Mouse (Mus musculus) kidney, postnatal 10 days (tissue): ENCODE measurements around the gene Plscr2.

Experiments used
- DNase-seq: peaks from one replicate; pipeline ENCODE4 v3.0.0; 2021; ENCODE audit warnings: mixed read lengths

The Plscr2 gene

DNA sequence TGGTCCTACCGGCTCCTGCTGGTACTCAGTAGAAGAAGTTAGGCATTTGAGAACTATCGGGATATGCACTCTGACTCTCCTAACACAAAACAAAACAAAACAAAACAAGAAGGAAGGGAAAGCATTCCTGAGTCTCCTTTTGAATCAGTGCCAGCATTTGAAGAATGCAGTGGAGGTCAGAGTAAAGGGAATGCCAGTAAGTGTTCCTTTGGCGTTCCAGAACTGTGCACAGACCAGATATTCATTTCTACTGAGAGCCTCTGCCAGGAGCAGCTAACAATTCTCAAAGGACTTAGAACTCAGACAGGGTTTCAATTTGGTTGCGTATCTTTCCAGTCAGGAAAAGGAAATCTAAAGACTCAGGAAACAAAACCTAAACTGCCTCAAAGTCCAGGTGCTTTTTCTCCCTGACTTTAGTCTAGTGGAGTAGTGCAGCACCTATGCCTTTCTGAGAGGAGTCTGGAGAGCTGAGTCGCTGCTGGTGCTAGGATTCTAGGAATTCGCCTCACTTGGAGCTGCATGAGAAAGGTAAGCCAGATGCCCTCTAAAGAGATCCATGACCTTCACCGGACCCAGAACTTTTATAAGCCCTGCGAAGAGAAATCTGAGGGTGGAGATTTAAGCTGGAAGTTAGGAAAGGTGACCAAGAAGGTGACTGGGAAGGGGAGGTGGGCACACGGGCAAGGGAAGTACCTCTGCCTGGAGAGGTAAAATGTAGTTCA lies at the start of gene Plscr2:
Plscr2 (plus strand) TSS at position 117 of the 722 bp plus-strand sequence.
- peak; percentile 61 for DNase-seq

GRCm38 (mm10) chr9:92226127-92226655 lies 49.2 kb upstream of the Plscr2 start:
- DNase-seq, result no peak

DNA sequence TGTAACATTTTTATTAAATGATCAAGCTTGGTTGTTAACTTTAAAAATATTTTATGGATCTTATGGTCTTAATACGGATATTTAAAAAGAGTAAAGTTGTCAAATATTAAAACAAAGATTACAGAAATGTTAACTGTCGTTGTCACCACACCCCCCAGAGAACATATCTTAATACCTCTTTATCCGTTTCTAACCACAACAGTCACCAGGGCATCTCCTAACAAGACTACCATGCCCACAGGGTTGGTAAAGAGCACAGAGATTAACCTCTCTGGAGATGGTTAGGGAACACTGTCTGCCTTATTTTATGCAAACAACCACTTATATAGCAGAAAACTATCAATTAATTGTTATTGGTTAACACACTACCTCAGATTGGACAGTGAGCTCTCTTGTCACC lies 48.6 kb upstream of the Plscr2 start:
- no peak for DNase-seq

DNA sequence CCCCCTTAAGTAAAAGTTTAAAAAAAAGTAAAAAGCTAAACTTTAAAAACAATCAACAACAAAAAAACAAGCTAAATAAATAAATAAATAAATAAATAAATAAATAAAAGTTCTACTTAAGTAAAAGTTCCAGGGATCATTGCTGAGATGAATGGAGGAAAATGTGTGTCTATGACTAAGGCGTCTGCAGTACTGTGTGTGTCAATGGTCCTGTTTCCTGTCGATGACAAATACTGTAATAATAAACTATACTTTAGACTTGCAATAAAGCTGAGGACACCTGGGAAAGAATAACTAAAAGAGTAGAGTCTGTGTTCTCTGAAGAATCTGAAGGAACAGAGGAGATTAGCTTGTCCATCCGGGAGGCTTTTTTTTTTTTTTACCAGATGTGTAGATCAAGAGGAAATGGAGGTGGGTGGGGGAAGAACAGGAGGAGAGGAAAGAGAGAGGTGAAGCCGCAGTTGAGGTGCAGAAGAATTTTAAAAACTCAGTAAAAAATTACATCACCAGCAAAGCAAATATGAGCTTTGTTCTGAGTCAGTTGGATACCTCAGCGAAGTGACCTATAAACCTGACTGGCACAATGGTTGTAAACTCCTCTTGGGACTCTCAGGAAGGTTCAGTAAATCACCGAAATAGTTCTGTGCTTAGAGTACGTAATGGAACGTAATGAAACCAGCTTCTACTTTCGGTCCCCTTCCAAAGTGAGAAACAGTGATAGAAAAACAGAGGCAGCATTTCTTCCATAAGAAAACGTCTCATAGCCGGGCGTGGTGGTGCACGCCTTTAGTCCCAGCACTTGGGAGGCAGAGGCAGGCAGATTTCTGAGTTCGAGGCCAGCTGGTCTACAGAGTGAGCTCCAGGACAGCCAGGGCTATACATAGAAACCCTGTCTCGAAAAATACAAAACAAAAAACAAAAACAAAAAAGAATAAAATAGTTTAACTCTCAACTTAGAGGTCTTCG lies 46.3 kb upstream of the Plscr2 start:
- DNase-seq, result no peak

GRCm38 (mm10) chr9:92229833-92230205 lies 45.6 kb upstream of the Plscr2 start:
- no peak for DNase-seq

DNA sequence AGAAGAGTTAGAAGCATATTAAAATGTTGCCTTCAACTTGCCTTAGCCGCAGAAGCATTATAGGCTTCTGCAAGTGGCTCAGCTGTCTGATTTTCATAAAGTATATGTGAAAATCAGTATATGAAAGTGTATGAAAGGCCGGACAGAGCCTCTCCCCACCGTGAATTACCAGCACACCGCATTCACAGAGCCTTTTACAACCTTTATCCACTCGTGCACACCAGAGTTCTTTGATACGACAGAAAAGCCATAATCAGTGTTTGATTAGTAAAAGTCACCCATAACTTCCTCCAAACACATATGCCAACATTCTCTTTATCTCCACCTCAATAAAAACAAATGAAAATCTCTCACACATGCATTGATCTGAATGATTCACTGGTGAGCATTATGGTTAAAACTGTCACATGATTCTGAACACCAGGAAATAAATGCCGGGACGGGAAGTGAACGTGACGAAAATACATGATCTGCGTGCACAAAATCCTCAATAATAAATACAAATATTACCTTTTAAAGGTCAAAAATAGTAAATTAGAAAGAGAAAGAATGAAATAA lies 40.4 kb upstream of the Plscr2 start:
- DNase-seq, result no peak

DNA sequence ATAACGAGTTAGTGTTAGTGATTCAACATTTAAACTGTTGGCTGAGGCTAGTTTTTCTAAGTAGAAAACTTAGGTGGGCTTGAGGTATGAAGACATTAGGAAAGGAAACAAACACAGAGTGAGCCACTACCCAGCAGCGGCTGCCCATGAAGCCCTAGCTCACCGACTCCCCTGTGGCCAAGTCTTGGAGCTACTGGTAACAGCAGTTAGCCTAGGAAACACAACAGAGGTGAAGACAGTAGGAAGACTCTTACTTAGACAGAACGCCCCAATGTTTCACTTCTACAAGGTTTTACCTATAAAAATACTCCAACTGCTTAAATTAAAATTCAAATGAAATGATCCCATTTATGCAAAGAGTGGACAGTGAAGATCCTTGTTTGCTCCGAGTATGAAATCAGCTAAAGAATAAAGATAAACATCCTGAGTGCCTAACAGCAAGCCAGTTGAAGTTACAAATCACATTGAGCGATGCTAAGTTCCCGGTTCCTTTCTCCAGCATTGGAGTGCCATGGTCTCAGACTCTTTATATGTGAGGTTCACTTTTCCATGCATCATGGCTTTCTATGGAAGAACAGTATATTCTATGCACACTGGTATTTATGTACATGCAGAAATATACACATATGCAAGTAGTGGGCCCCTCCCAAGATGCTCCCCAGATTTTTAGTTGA lies 26.5 kb upstream of the Plscr2 start:
- no peak for DNase-seq

GRCm38 (mm10) chr9:92249447-92249852 lies 26.0 kb upstream of the Plscr2 start, which contains the start of gene Plscr1:
Gene Plscr1, plus strand, starts transcription at chr9:92249750.
- DNase-seq, result no peak

DNA sequence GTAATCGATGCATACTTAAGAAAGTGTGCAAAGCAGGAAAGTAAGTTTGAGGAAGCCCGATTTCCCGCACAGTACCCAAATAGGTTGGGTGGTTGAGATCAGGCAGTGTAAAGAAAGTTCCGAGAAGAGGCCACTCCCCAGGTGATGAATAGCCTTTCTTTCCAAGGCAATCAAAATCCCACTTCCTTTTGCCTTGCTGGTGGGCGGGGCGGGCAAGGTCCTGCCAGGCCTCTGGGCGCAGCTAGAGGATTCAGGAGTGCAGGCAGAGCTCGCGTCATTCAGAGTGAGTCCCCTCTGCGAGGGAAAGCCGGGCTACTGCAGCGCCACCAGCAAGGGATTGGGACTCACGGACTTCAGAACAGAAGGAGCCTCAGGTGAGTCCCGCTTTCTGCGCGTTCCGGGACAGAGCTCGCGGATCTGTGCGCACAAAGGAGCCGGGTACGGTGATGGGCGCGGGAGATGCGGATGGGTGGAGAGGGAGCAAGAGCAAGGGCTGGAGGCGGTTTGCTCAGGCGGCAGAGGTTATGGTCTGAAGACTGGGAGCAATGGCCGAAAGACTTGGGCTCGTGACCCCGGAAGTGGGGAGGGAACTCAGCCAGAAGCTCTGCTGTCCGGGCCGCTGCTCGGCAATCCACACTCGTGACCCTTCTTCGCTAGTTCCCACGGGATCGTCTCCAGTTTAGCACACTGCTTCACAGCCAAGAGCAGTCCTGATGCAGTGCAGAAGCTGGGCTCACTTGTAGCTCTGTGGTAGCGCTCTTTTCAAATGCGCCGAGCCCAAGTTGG lies 25.2 kb upstream of the Plscr2 start:
- peak; percentile 91 for DNase-seq

- no peak for DNase-seq
These were observed 22.7 kb upstream of the Plscr2 start for GRCm38 (mm10) chr9:92252718-92253117.

GRCm38 (mm10) chr9:92253585-92254321 lies 21.6 kb upstream of the Plscr2 start:
- DNase-seq, result no peak

DNA sequence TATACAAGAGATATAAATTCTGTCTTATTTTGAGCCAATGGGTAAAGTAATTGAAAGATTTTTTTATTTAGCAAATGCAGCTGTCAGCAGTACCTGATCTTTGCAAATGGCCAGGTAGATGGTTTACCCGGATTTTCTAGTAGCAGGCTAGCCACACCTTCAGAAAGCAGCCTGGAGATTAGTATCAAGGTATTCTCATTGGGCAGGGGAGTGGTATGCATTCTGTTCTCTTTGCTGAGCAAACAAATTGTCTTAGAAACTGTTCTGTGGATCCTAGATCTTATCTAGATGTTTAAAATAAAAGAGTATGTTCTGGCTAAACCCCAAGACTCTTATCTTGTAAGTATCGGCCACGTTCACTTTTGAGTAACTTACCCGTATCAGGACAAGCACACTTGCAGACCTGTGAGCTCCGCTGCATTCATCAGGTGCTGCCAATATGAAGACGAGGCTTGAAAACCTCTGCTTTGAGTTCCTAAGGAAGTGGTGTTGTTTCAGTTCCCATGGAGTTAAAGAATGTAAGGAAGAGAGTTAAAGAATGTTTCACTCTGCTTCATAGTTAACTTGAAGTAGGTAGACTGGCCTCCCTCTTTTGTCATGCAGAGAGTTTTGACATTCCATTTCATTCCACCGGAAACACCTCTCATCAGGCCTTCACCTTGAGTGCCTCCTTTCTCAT lies 14.8 kb upstream of the Plscr2 start:
- no peak for DNase-seq

- no peak for DNase-seq
These were observed 9.7 kb upstream of the Plscr2 start for GRCm38 (mm10) chr9:92265719-92266118.

DNA sequence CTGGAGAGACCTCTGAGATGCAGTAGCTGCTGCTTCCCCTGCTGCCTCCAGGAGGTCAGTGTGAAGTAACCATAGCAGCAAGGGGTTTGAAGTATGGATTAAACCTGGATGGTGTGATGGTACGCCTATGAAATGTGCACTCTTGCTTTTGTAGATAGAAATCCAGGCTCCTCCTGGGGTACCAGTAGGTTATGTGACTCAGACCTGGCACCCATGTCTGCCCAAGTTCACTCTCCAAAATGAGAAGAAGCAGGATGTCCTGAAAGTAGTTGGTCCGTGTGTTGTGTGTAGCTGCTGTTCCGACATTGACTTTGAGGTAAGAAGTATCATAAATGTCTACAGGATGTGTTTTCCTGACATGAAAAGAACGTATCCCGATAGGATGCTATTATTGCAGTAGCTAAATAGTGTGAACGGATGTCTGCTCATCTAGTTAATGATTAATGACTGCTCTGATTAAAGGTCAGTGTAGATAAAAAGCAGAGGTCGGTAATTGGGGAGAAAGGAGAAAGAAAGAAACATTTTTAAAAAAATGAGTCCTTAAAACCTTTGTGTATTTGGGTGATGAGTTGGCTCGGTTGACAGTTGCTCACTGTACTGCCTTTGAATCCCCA lies 8.7 kb upstream of the Plscr2 start:
- no peak for DNase-seq

- DNase-seq, result no peak
These were observed 7.7 kb upstream of the Plscr2 start for GRCm38 (mm10) chr9:92267732-92268131.

GRCm38 (mm10) chr9:92269829-92270404 lies 5.5 kb upstream of the Plscr2 start:
- DNase-seq, result no peak

DNA sequence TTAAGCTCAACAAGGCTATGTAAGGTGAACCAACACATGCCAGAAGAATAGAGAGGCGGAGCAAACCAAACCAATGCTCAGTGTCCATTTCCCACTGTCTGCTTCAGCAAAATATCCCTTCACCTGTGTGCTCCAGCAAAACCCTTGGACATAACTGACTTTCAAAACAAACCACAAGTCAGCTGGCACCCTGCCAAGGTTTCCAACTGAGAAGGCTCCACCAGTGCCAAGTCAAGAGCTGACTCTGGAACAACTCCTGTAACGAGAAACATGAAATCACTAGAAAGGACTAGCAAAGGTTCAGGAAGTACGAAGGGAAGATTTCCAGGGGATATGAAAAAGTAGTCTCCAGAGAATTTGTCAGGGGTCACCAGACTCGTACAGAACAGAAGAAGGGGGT lies 4.5 kb upstream of the Plscr2 start:
- DNase-seq, result peak; percentile 92

DNA sequence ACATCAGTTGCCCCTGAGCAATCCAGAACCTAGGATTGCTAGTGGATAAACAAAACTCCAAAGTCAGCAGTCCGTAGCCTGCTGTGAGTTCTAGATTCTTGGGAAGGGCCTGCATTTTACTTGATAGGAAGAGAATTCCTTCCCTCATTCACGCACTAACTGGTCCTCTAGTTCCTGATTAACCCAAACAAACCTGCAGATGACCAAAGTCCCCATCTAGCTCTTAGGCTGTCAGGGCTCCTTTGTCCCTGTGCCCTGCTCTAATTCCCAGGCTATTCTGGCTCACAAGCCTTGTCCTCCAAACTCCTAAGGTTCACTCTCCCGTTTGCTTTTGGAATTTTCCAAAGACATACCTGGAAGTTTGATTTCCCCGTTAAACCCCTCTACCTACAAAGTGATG lies 2.8 kb upstream of the Plscr2 start:
- DNase-seq, result no peak

- DNase-seq, result no peak
These were observed 2.1 kb upstream of the Plscr2 start for GRCm38 (mm10) chr9:92273271-92273670.
